In the genomic region with DNA sequence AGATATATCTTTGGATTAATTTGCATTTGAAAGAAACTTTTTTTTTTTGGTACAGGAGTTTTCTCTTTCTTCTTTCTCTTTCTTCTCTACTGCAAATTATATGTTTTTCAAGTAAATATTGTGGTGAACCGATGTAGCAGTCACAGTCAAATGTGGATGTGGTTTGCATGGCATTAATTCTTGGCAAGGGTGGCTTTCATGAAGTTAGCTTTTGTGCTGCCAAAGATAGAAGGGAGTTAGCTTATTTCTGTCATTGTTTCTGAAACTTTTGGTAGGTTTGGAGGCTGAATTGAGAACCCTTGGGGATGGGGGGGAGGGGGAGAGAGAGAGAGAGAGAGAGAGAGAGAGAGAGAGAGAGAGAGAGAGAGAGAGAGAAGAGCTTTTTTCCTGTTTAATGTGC, we compare ENCODE assay signal across 10 mouse cellular contexts.
DNase-seq lines count a peak whose midpoint lies in the region; ATAC-seq and TF ChIP-seq lines count a peak whose summit lies in the region.
"Had no signal": no experiment of that assay in that cellular context is flagged by ENCODE, and none has a peak within 500 bp of the region (broad histone marks: within the 10 kb centered on the region; RNA-seq: fewer than 3 reads in every experiment).

No protein-coding gene starts in this region.

- TF ChIP-seq POLR2A in bone marrow macrophage, adult 2 months (IDR thresholded peaks at IDR 0.05; ENCODE audit: borderline replicate concordance, low read depth, low read length) = no peak

- H3K9ac ChIP-seq in heart, embryonic 13.5 days = peak overlapping the region; percentile 42; the same call in 1 of the 2 replicates
- no peak overlapping the region for H3K9ac ChIP-seq in forebrain, embryonic 15.5 days (replicated peaks)
- H3K9ac ChIP-seq in midbrain, embryonic 14.5 days (replicated peaks; ENCODE audit: low read length) = no peak overlapping the region

- H3K27ac ChIP-seq in heart, embryonic 13.5 days (replicated peaks) = peak overlapping the region; percentile 73; the same call in 1 of the 2 replicates
- peak overlapping the region; percentile 67 for H3K27ac ChIP-seq in bone marrow macrophage, adult 2 months (ENCODE audit: insufficient read depth, low read depth, low read length)
- H3K27ac ChIP-seq in forebrain, embryonic 15.5 days (replicated peaks) = 0 out of 2 replicates have a peak overlapping the region, but pooled peaks have one; percentile 47
- H3K27ac ChIP-seq in midbrain, embryonic 14.5 days (replicated peaks; ENCODE audit: low read depth, low read length) = 0 out of 2 replicates have a peak overlapping the region, but pooled peaks have one; percentile 52

- 49% methylated on average over 1 of the region's 1 CpGs for whole genome bisulfite sequencing in heart, embryonic 13.5 days
- 13% methylated on average over 1 of the region's 1 CpGs for WGBS in forebrain, embryonic 15.5 days
- 23% methylated on average over 1 of the region's 1 CpGs for WGBS in midbrain, embryonic 14.5 days

- TF ChIP-seq CTCF in bone marrow macrophage, adult 2 months (IDR thresholded peaks at IDR 0.05; ENCODE audit: low read depth, low read length) = no peak

- DNase-seq in heart, postnatal 4 days = no peak
- no peak for DNase-seq in midbrain, embryonic 14.5 days
- no peak for DNase-seq in ovary, postnatal 10 days (ENCODE audit: low spot score)
- DNase-seq in spleen, postnatal 10 days (ENCODE audit: low spot score in 2 of 2) = no peak
- DNase-seq: cerebellum, adult 2 months had no signal

- peak overlapping the region; percentile 23; the same call in 1 of the 2 replicates for H3K4me3 ChIP-seq in heart, embryonic 13.5 days
- no peak overlapping the region for H3K4me3 ChIP-seq in bone marrow macrophage, adult 2 months (ENCODE audit: insufficient read depth, low read length)
- H3K4me3 ChIP-seq in forebrain, embryonic 15.5 days = 0 out of 2 replicates have a peak overlapping the region, but pooled peaks have one; percentile 18
- H3K4me3 ChIP-seq in midbrain, embryonic 14.5 days (replicated peaks; ENCODE audit: low read depth, low read length) = no peak overlapping the region

- no peak for ATAC-seq in heart, embryonic 13.5 days (ENCODE audit: extremely low read depth, insufficient number of reproducible peaks, low FRiP score, low TSS enrichment)
- ATAC-seq in forebrain, embryonic 15.5 days (replicated peaks) = no peak
- no peak for ATAC-seq in midbrain, embryonic 14.5 days (ENCODE audit: low FRiP score, low TSS enrichment)
- ATAC-seq in erythroblast, adult 5-6 weeks (replicated peaks; ENCODE audit: low FRiP score, poor library complexity, severe bottlenecking) = no peak
- ATAC-seq: activated CD4-positive, CD25-positive, alpha-beta regulatory T cell, adult 4 months had no signal

- H3K4me2 ChIP-seq in heart, embryonic 13.5 days = peak overlapping the region; percentile 56
- peak overlapping the region; percentile 40 for H3K4me2 ChIP-seq in forebrain, embryonic 15.5 days (replicated peaks)
- peak overlapping the region; percentile 39 for H3K4me2 ChIP-seq in midbrain, embryonic 14.5 days (ENCODE audit: low read length)

- H3K4me1 ChIP-seq in heart, embryonic 13.5 days = peaks cover 29% of the 10 kb centered on the region
- peaks cover 15% of the 10 kb centered on the region for H3K4me1 ChIP-seq in bone marrow macrophage, adult 2 months (ENCODE audit: control insufficient read depth, insufficient read depth, low read length)
- H3K4me1 ChIP-seq in forebrain, embryonic 15.5 days = peaks cover 30% of the 10 kb centered on the region
- H3K4me1 ChIP-seq in midbrain, embryonic 14.5 days (ENCODE audit: control insufficient read depth, insufficient read depth, low read length) = peaks cover 25% of the 10 kb centered on the region

- H3K9me3 ChIP-seq in heart, embryonic 13.5 days = no peaks in the 10 kb centered on the region
- H3K9me3 ChIP-seq in forebrain, embryonic 15.5 days = no peaks in the 10 kb centered on the region
- no peaks in the 10 kb centered on the region for H3K9me3 ChIP-seq in midbrain, embryonic 14.5 days (ENCODE audit: control insufficient read depth, low read length)

- no peaks in the 10 kb centered on the region for H3K27me3 ChIP-seq in heart, embryonic 13.5 days (replicated peaks)
- no peaks in the 10 kb centered on the region for H3K27me3 ChIP-seq in forebrain, embryonic 15.5 days
- H3K27me3 ChIP-seq in midbrain, embryonic 14.5 days (ENCODE audit: control insufficient read depth, insufficient read depth, low read length) = no peaks in the 10 kb centered on the region

- H3K36me3 ChIP-seq in heart, embryonic 13.5 days = no peaks in the 10 kb centered on the region
- H3K36me3 ChIP-seq in forebrain, embryonic 15.5 days = no peaks in the 10 kb centered on the region
- H3K36me3 ChIP-seq in midbrain, embryonic 14.5 days (ENCODE audit: control insufficient read depth, insufficient read depth, low read length) = no peaks in the 10 kb centered on the region

Comparison
In these comparisons a context has a peak if more than half of its experiments do, and no peak if none do; other contexts are left out.
1. H3K4me3 ChIP-seq: peak in heart, embryonic 13.5 days (single experiment) and forebrain, embryonic 15.5 days (single experiment); none in bone marrow macrophage, adult 2 months (single experiment) and midbrain, embryonic 14.5 days (single experiment).
2. Peak in every context shown above with its lines, with median percentiles within 50 percentile points of each other: H3K27ac ChIP-seq and H3K4me2 ChIP-seq.